13 mouse cellular contexts compared by ENCODE assay signal in genomic region chr5:92387433-92387832, GRCm38 (mm10). TPM values are rescaled to one million over a fixed set of nuclear protein-coding genes. Genes with fewer than 3 reads are reported as not detected.
DNase-seq lines count a peak whose midpoint lies in the region.
"Had no signal": no experiment of that assay in that cellular context is flagged by ENCODE, and none has a peak within 500 bp of the region (broad histone marks: within the 10 kb centered on the region; RNA-seq: fewer than 3 reads in every experiment).

No protein-coding gene starts in this region.

- DNase-seq in urinary bladder, postnatal 14 days (ENCODE audit: low spot score), result peak; percentile 60
- DNase-seq in urinary bladder, postnatal 25 days (ENCODE audit: low spot score), result no peak
- peak; percentile 80 for DNase-seq in heart, embryonic 10.5 days (ENCODE audit: low spot score)
- DNase-seq in kidney, adult 8-10 months, result peak; percentile 49 to 60
- peak; percentile 61 for DNase-seq in testis, postnatal 14 days (ENCODE audit: low spot score)
- DNase-seq in c-Kit-positive CD71-positive TER-119-positive erythroid progenitor cells, embryonic 14.5 days (ENCODE audit: low spot score), result no peak
- no peak for DNase-seq in embryo, embryonic 10.5 days (ENCODE audit: low spot score)
- no peak for DNase-seq in B cell, adult 2 months
- DNase-seq: cerebellum, adult 8-10 months; thymus, adult 18-20 months had no signal

- 31% methylated on average over 11 of the region's 11 CpGs for whole genome bisulfite sequencing in heart, embryonic 10.5 days

- H3K9me3 ChIP-seq in heart, embryonic 10.5 days, result no peaks in the 10 kb centered on the region

- peak overlapping the region; percentile 7; the same call in 1 of the 2 replicates for H3K4me3 ChIP-seq in heart, embryonic 10.5 days
- H3K4me3 ChIP-seq: erythroblast, embryonic 14.5 days; layer of hippocampus, adult 2 months had no signal

- H3K27ac ChIP-seq in heart, embryonic 10.5 days, result peak overlapping the region; percentile 75
- H3K27ac ChIP-seq: layer of hippocampus, adult 2 months had no signal

- no peaks in the 10 kb centered on the region for H3K36me3 ChIP-seq in heart, embryonic 10.5 days

- peaks cover 52% of the 10 kb centered on the region for H3K4me1 ChIP-seq in heart, embryonic 10.5 days

- H3K27me3 ChIP-seq in heart, embryonic 10.5 days (ENCODE audit: insufficient read depth, poor library complexity, severe bottlenecking), result peaks cover 20% of the 10 kb centered on the region

RNA-seq across cellular contexts. Expression of gene Cxcl10, which starts 38.7 kb away (rescaled TPM):
- polyA plus RNA-seq in heart, embryonic 10.5 days (2016; fragmentation: Nextera tagmentation; extraction: Ambion mirVana), result 0.64 TPM in 1 of 2 replicates, not detected in the other
- polyA plus RNA-seq: erythroblast, embryonic 14.5 days; neural tube, embryonic 11.5 days had no signal

RNA-seq across cellular contexts. Expression of gene Nup54, which starts 47.6 kb away (rescaled TPM):
- 52.8 and 60.8 TPM in 2 replicates for polyA plus RNA-seq in heart, embryonic 10.5 days (2016; fragmentation: Nextera tagmentation; extraction: Ambion mirVana)

RNA-seq across cellular contexts. Expression of gene Art3, which starts 55.8 kb away (rescaled TPM):
- polyA plus RNA-seq in heart, embryonic 10.5 days (2016; fragmentation: Nextera tagmentation; extraction: Ambion mirVana), result 19.8 and 37.7 TPM in 2 replicates
- polyA plus RNA-seq: erythroblast, embryonic 14.5 days had no signal

RNA-seq across cellular contexts. Expression of gene Cxcl9, which starts 59.6 kb away (rescaled TPM):
- not detected in 2 replicates for polyA plus RNA-seq in heart, embryonic 10.5 days (2016; fragmentation: Nextera tagmentation; extraction: Ambion mirVana)
- polyA plus RNA-seq: erythroblast, embryonic 14.5 days; neural tube, embryonic 11.5 days had no signal

Comparison
In these comparisons a context has a peak if more than half of its experiments do, and no peak if none do; other contexts are left out.
1. DNase-seq: peak in urinary bladder, postnatal 14 days (single experiment), heart, embryonic 10.5 days (single experiment), kidney, adult 8-10 months (2 of 2) and testis, postnatal 14 days (single experiment); none in urinary bladder, postnatal 25 days (single experiment), c-Kit-positive CD71-positive TER-119-positive erythroid progenitor cells, embryonic 14.5 days (single experiment), embryo, embryonic 10.5 days (single experiment) and B cell, adult 2 months (0 of 2).